Mouse (Mus musculus): ENCODE measurements at regions not wholly inside any gene's neighbourhood (a gene's known extent, or its start where the extent isn't known, plus 50 kb on each side); places are given as distances from the start of the nearest gene placed in this dataset.
A peak's percentile ranks its signal among the peaks of the same experiment; 100 is the strongest.

- WGBS = 92% methylated on average over 9 of the region's 9 CpGs
- Histone ChIP-seq H3K4me1 (ENCODE audit: control insufficient read depth, insufficient read depth, low read length) (no peaks in the 10 kb centered on the region), H3K4me3 (replicated peaks; ENCODE audit: insufficient read depth, low read depth, low read length) (no peak overlapping the region), H3K27ac (ENCODE audit: insufficient read depth, low read length) (no peak overlapping the region), H3K27me3 (ENCODE audit: control insufficient read depth, insufficient read depth, low read length) (no peaks in the 10 kb centered on the region)
- TF ChIP-seq POLR2A (IDR thresholded peaks at IDR 0.05; ENCODE audit: borderline replicate concordance, insufficient read depth, low read length) (no peak), CTCF (IDR thresholded peaks at IDR 0.05; ENCODE audit: borderline replicate concordance, insufficient read depth, low read depth, low read length) (no peak)
- DNase-seq = no peak
These were observed 451.4 kb downstream of the 1700129C05Rik start for GRCm38 (mm10) chr14:58691129-58691828.

- WGBS = 37% methylated on average over 4 of the region's 4 CpGs
- Histone ChIP-seq H3K27me3 (ENCODE audit: control insufficient read depth, insufficient read depth, low read length) (no peaks in the 10 kb centered on the region), H3K4me1 (ENCODE audit: control insufficient read depth, insufficient read depth, low read length) (no peaks in the 10 kb centered on the region), H3K27ac (ENCODE audit: insufficient read depth, low read length) (no peak overlapping the region), H3K4me3 (replicated peaks; ENCODE audit: insufficient read depth, low read depth, low read length) (no peak overlapping the region)
- DNase-seq = no peak
- TF ChIP-seq CTCF (IDR thresholded peaks at IDR 0.05; ENCODE audit: borderline replicate concordance, insufficient read depth, low read depth, low read length) (no peak), POLR2A (IDR thresholded peaks at IDR 0.05; ENCODE audit: borderline replicate concordance, insufficient read depth, low read length) (no peak)
These were observed 454.9 kb downstream of the 1700129C05Rik start for GRCm38 (mm10) chr14:58687814-58688213.

GRCm38 (mm10) chr14:58678781-58679180, 463.9 kb downstream of the 1700129C05Rik start:
- Histone ChIP-seq H3K4me3 (replicated peaks; ENCODE audit: insufficient read depth, low read depth, low read length) (no peak overlapping the region), H3K27ac (ENCODE audit: insufficient read depth, low read length) (no peak overlapping the region), H3K4me1 (ENCODE audit: control insufficient read depth, insufficient read depth, low read length) (peaks cover 3% of the 10 kb centered on the region), H3K27me3 (ENCODE audit: control insufficient read depth, insufficient read depth, low read length) (no peaks in the 10 kb centered on the region)
- WGBS = 47% methylated on average over 6 of the region's 6 CpGs
- DNase-seq = no peak
- TF ChIP-seq POLR2A (IDR thresholded peaks at IDR 0.05; ENCODE audit: borderline replicate concordance, insufficient read depth, low read length) (no peak), CTCF (IDR thresholded peaks at IDR 0.05; ENCODE audit: borderline replicate concordance, insufficient read depth, low read depth, low read length) (no peak)

GRCm38 (mm10) chr14:58678126-58678656, 464.5 kb downstream of the 1700129C05Rik start:
- Histone ChIP-seq H3K4me3 (replicated peaks; ENCODE audit: insufficient read depth, low read depth, low read length) (no peak overlapping the region), H3K4me1 (ENCODE audit: control insufficient read depth, insufficient read depth, low read length) (peaks cover 3% of the 10 kb centered on the region), H3K27ac (ENCODE audit: insufficient read depth, low read length) (no peak overlapping the region), H3K27me3 (ENCODE audit: control insufficient read depth, insufficient read depth, low read length) (no peaks in the 10 kb centered on the region)
- WGBS = 14% methylated on average over 11 of the region's 11 CpGs
- no peak for TF ChIP-seq POLR2A (IDR thresholded peaks at IDR 0.05; ENCODE audit: borderline replicate concordance, insufficient read depth, low read length)
- no peak for TF ChIP-seq CTCF (IDR thresholded peaks at IDR 0.05; ENCODE audit: borderline replicate concordance, insufficient read depth, low read depth, low read length)
- peak in 1 of 2 experiments; percentile 12 for DNase-seq

- no peak for DNase-seq
- Histone ChIP-seq H3K4me3 (replicated peaks; ENCODE audit: insufficient read depth, low read depth, low read length) (no peak overlapping the region), H3K27ac (ENCODE audit: insufficient read depth, low read length) (no peak overlapping the region), H3K27me3 (ENCODE audit: control insufficient read depth, insufficient read depth, low read length) (no peaks in the 10 kb centered on the region), H3K4me1 (ENCODE audit: control insufficient read depth, insufficient read depth, low read length) (peaks cover 3% of the 10 kb centered on the region)
- TF ChIP-seq POLR2A (IDR thresholded peaks at IDR 0.05; ENCODE audit: borderline replicate concordance, insufficient read depth, low read length) (no peak), CTCF (IDR thresholded peaks at IDR 0.05; ENCODE audit: borderline replicate concordance, insufficient read depth, low read depth, low read length) (no peak)
- WGBS = 55% methylated on average over 3 of the region's 3 CpGs
These were observed 467.5 kb downstream of the 1700129C05Rik start for GRCm38 (mm10) chr14:58675146-58675545.

GRCm38 (mm10) chr14:58663946-58664345, 478.7 kb downstream of the 1700129C05Rik start:
- Histone ChIP-seq H3K27me3 (ENCODE audit: control insufficient read depth, insufficient read depth, low read length) (no peaks in the 10 kb centered on the region), H3K4me1 (ENCODE audit: control insufficient read depth, insufficient read depth, low read length) (no peaks in the 10 kb centered on the region), H3K4me3 (replicated peaks; ENCODE audit: insufficient read depth, low read depth, low read length) (no peak overlapping the region), H3K27ac (ENCODE audit: insufficient read depth, low read length) (no peak overlapping the region)
- DNase-seq = no peak
- TF ChIP-seq POLR2A (IDR thresholded peaks at IDR 0.05; ENCODE audit: borderline replicate concordance, insufficient read depth, low read length) = no peak
- 0 out of 2 replicates have a peak, but pooled peaks have one; percentile 12 for TF ChIP-seq CTCF (IDR thresholded peaks at IDR 0.05; ENCODE audit: borderline replicate concordance, insufficient read depth, low read depth, low read length)
- 81% methylated on average over 1 of the region's 1 CpGs for WGBS

- Histone ChIP-seq H3K27ac (ENCODE audit: insufficient read depth, low read length) (no peak overlapping the region), H3K4me3 (replicated peaks; ENCODE audit: insufficient read depth, low read depth, low read length) (no peak overlapping the region), H3K4me1 (ENCODE audit: control insufficient read depth, insufficient read depth, low read length) (no peaks in the 10 kb centered on the region; the same call in 1 of the 2 replicates), H3K27me3 (ENCODE audit: control insufficient read depth, insufficient read depth, low read length) (no peaks in the 10 kb centered on the region)
- TF ChIP-seq CTCF (IDR thresholded peaks at IDR 0.05; ENCODE audit: borderline replicate concordance, insufficient read depth, low read depth, low read length) (no peak), POLR2A (IDR thresholded peaks at IDR 0.05; ENCODE audit: borderline replicate concordance, insufficient read depth, low read length) (no peak)
- no peak for DNase-seq
- WGBS = 85% methylated on average over 5 of the region's 5 CpGs
These were observed 480.1 kb downstream of the 1700129C05Rik start for GRCm38 (mm10) chr14:58662601-58663000.

- no peak for TF ChIP-seq POLR2A (IDR thresholded peaks at IDR 0.05; ENCODE audit: borderline replicate concordance, insufficient read depth, low read length)
- no peak for TF ChIP-seq CTCF (IDR thresholded peaks at IDR 0.05; ENCODE audit: borderline replicate concordance, insufficient read depth, low read depth, low read length)
- Histone ChIP-seq H3K4me3 (replicated peaks; ENCODE audit: insufficient read depth, low read depth, low read length) (no peak overlapping the region), H3K4me1 (ENCODE audit: control insufficient read depth, insufficient read depth, low read length) (no peaks in the 10 kb centered on the region; the same call in 1 of the 2 replicates), H3K27ac (ENCODE audit: insufficient read depth, low read length) (no peak overlapping the region), H3K27me3 (ENCODE audit: control insufficient read depth, insufficient read depth, low read length) (no peaks in the 10 kb centered on the region)
- WGBS = 84% methylated on average over 3 of the region's 3 CpGs
- no peak for DNase-seq
These were observed 481.3 kb downstream of the 1700129C05Rik start for GRCm38 (mm10) chr14:58661416-58661815.
